Comparison of ENCODE assay signal across 12 mouse cellular contexts in genomic region chr7:142370937-142371336, GRCm38 (mm10). TPM values are rescaled to one million over a fixed set of nuclear protein-coding genes. Genes with fewer than 3 reads are reported as not detected.
DNase-seq lines count a peak whose midpoint lies in the region; ATAC-seq and TF ChIP-seq lines count a peak whose summit lies in the region.
"Had no signal": no experiment of that assay in that cellular context is flagged by ENCODE, and none has a peak within 500 bp of the region (broad histone marks: within the 10 kb centered on the region; RNA-seq: fewer than 3 reads in every experiment).

No protein-coding gene starts in this region.

- H3K4me3 ChIP-seq in forebrain, embryonic 14.5 days (ENCODE audit: low read depth, low read length): no peak overlapping the region
- H3K4me3 ChIP-seq in forebrain, embryonic 12.5 days (replicated peaks): no peak overlapping the region
- H3K4me3 ChIP-seq in kidney, postnatal 0 days (replicated peaks; ENCODE audit: low read depth, low read length): no peak overlapping the region
- peak overlapping the region; percentile 46; the same call in 1 of the 2 replicates for H3K4me3 ChIP-seq in limb, embryonic 13.5 days

- 78% methylated on average over 18 of the region's 18 CpGs for WGBS in forebrain, embryonic 14.5 days
- WGBS in forebrain, embryonic 12.5 days: 85% methylated on average over 18 of the region's 18 CpGs
- WGBS in kidney, postnatal 0 days: 83% methylated on average over 18 of the region's 18 CpGs
- 83% methylated on average over 18 of the region's 18 CpGs for WGBS in limb, embryonic 13.5 days

- no peak overlapping the region for H3K27ac ChIP-seq in forebrain, embryonic 14.5 days (ENCODE audit: low read depth, low read length)
- H3K27ac ChIP-seq in forebrain, embryonic 12.5 days: no peak overlapping the region
- no peak overlapping the region for H3K27ac ChIP-seq in kidney, postnatal 0 days
- H3K27ac ChIP-seq in limb, embryonic 13.5 days: no peak overlapping the region
- H3K27ac ChIP-seq: liver, embryonic 14.5 days had no signal

- H3K9ac ChIP-seq in forebrain, embryonic 14.5 days (ENCODE audit: low read length): no peak overlapping the region
- H3K9ac ChIP-seq in forebrain, embryonic 12.5 days: no peak overlapping the region
- H3K9ac ChIP-seq in kidney, postnatal 0 days (ENCODE audit: low read depth, low read length): no peak overlapping the region
- H3K9ac ChIP-seq in limb, embryonic 13.5 days: no peak overlapping the region
- H3K9ac ChIP-seq: liver, embryonic 14.5 days had no signal

- peaks cover 28% of the 10 kb centered on the region for H3K27me3 ChIP-seq in forebrain, embryonic 14.5 days (replicated peaks; ENCODE audit: control insufficient read depth, insufficient read depth, low read length)
- peaks cover 65% of the 10 kb centered on the region for H3K27me3 ChIP-seq in forebrain, embryonic 12.5 days
- H3K27me3 ChIP-seq in kidney, postnatal 0 days (ENCODE audit: insufficient read depth, low read length): no peaks in the 10 kb centered on the region
- peaks cover 74% of the 10 kb centered on the region for H3K27me3 ChIP-seq in limb, embryonic 13.5 days

- H3K36me3 ChIP-seq in forebrain, embryonic 14.5 days (ENCODE audit: control insufficient read depth, insufficient read depth, low read length): peaks cover 5% of the 10 kb centered on the region
- H3K36me3 ChIP-seq in forebrain, embryonic 12.5 days (replicated peaks): peaks cover 3% of the 10 kb centered on the region
- H3K36me3 ChIP-seq in kidney, postnatal 0 days (ENCODE audit: insufficient read depth, low read length): peaks cover 6% of the 10 kb centered on the region
- peaks cover 6% of the 10 kb centered on the region for H3K36me3 ChIP-seq in limb, embryonic 13.5 days

- peak overlapping the region; percentile 58; the same call in 1 of the 2 replicates for H3K4me2 ChIP-seq in forebrain, embryonic 14.5 days (ENCODE audit: low read length)
- H3K4me2 ChIP-seq in forebrain, embryonic 12.5 days: no peak overlapping the region
- H3K4me2 ChIP-seq in kidney, postnatal 0 days (ENCODE audit: low read length): peak overlapping the region; percentile 85; the same call in 1 of the 2 replicates
- H3K4me2 ChIP-seq in limb, embryonic 13.5 days (replicated peaks): peak overlapping the region; percentile 80; the same call in 1 of the 2 replicates

- no peaks in the 10 kb centered on the region for H3K4me1 ChIP-seq in forebrain, embryonic 14.5 days (ENCODE audit: control insufficient read depth, insufficient read depth, low read length)
- H3K4me1 ChIP-seq in forebrain, embryonic 12.5 days: peaks cover 13% of the 10 kb centered on the region
- H3K4me1 ChIP-seq in kidney, postnatal 0 days (replicated peaks; ENCODE audit: insufficient read depth, low read length): peaks cover 7% of the 10 kb centered on the region
- peaks cover 12% of the 10 kb centered on the region for H3K4me1 ChIP-seq in limb, embryonic 13.5 days

- H3K9me3 ChIP-seq in forebrain, embryonic 14.5 days (replicated peaks; ENCODE audit: control insufficient read depth, low read length): no peaks in the 10 kb centered on the region
- H3K9me3 ChIP-seq in forebrain, embryonic 12.5 days: no peaks in the 10 kb centered on the region
- no peaks in the 10 kb centered on the region for H3K9me3 ChIP-seq in kidney, postnatal 0 days (replicated peaks; ENCODE audit: low read length)
- H3K9me3 ChIP-seq in limb, embryonic 13.5 days: no peaks in the 10 kb centered on the region

- no peak for TF ChIP-seq CTCF in kidney, postnatal 0 days (IDR thresholded peaks at IDR 0.05; ENCODE audit: low read depth)

- no peak for ATAC-seq in forebrain, embryonic 14.5 days
- no peak for ATAC-seq in forebrain, embryonic 12.5 days (ENCODE audit: low FRiP score)
- no peak for ATAC-seq in kidney, postnatal 0 days (replicated peaks; ENCODE audit: low FRiP score, low read depth)
- ATAC-seq in limb, embryonic 13.5 days (ENCODE audit: low FRiP score, low read depth): no peak

- DNase-seq in forebrain, embryonic 14.5 days (ENCODE audit: low spot score): no peak
- DNase-seq in kidney, postnatal 0 days (ENCODE audit: low spot score): no peak
- no peak for DNase-seq in kidney, postnatal 10 days
- DNase-seq in brain, adult 2 months (ENCODE audit: low read depth, low spot score): peak; percentile 24
- no peak for DNase-seq in Muller cell, postnatal 12 days (ENCODE audit: inconsistent ontology term)
- DNase-seq in gastrocnemius, postnatal 10 days: no peak

RNA-seq across cellular contexts. Expression of gene Ifitm10, which starts 2.6 kb away (rescaled TPM):
- polyA plus RNA-seq in forebrain, embryonic 14.5 days (2014; fragmentation: Nextera tagmentation; extraction: Ambion mirVana): 1.9 and 3.4 TPM in 2 replicates
- polyA plus RNA-seq in forebrain, embryonic 12.5 days (2016; fragmentation: Nextera tagmentation; extraction: Ambion mirVana): 0.34 and 0.45 TPM in 2 replicates
- polyA plus RNA-seq in kidney, postnatal 0 days (2015; fragmentation: Nextera tagmentation; extraction: Ambion mirVana): 3.6 and 3.9 TPM in 2 replicates
- polyA plus RNA-seq in limb, embryonic 13.5 days (2015; fragmentation: Nextera tagmentation; extraction: Ambion mirVana): 1.1 and 1.5 TPM in 2 replicates
- total RNA-seq in gastrocnemius, postnatal 10 days (2021): 1 to 10 TPM; 3.3 to 4.8 TPM

RNA-seq across cellular contexts. Expression of gene Gm49369, which starts 11.5 kb away (rescaled TPM):
- polyA plus RNA-seq in forebrain, embryonic 14.5 days (2014; fragmentation: Nextera tagmentation; extraction: Ambion mirVana): not detected in 2 replicates
- polyA plus RNA-seq in forebrain, embryonic 12.5 days (2016; fragmentation: Nextera tagmentation; extraction: Ambion mirVana): 0.60 and 0.91 TPM in 2 replicates
- not detected in 2 replicates for polyA plus RNA-seq in kidney, postnatal 0 days (2015; fragmentation: Nextera tagmentation; extraction: Ambion mirVana)
- not detected in 2 replicates for polyA plus RNA-seq in limb, embryonic 13.5 days (2015; fragmentation: Nextera tagmentation; extraction: Ambion mirVana)
- total RNA-seq in gastrocnemius, postnatal 10 days (2021): 1 to 10 TPM in 1 of 2 experiments, not detected in 1; 1.0 TPM
- polyA plus RNA-seq: C2C12; kidney, embryonic 14.5 days; stomach, embryonic 14.5 days had no signal

RNA-seq across cellular contexts. Expression of gene Ctsd, which starts 16.9 kb away (rescaled TPM):
- polyA plus RNA-seq in forebrain, embryonic 14.5 days (2014; fragmentation: Nextera tagmentation; extraction: Ambion mirVana): 261 and 263 TPM in 2 replicates
- polyA plus RNA-seq in forebrain, embryonic 12.5 days (2016; fragmentation: Nextera tagmentation; extraction: Ambion mirVana): 132 TPM in 2 replicates
- polyA plus RNA-seq in kidney, postnatal 0 days (2015; fragmentation: Nextera tagmentation; extraction: Ambion mirVana): 575 and 586 TPM in 2 replicates
- 228 and 241 TPM in 2 replicates for polyA plus RNA-seq in limb, embryonic 13.5 days (2015; fragmentation: Nextera tagmentation; extraction: Ambion mirVana)
- 100 to 1,000 TPM; 249 to 254 TPM for total RNA-seq in gastrocnemius, postnatal 10 days (2021)
